Mouse (Mus musculus) layer of hippocampus, adult 11-12 months (tissue): ENCODE results near the gene Tubb3.

ENCODE experiments used
- DNase-seq: peaks from one replicate; pipeline ENCODE4 v3.0.0; 2022; ENCODE audit warnings: low spot score

Tubb3 gene

GRCm38 (mm10) chr8:123411246-123411645 lies at the start of gene Tubb3:
Tubb3 (plus strand) TSS chr8:123411424.
- DNase-seq, result peak; percentile 89

DNA sequence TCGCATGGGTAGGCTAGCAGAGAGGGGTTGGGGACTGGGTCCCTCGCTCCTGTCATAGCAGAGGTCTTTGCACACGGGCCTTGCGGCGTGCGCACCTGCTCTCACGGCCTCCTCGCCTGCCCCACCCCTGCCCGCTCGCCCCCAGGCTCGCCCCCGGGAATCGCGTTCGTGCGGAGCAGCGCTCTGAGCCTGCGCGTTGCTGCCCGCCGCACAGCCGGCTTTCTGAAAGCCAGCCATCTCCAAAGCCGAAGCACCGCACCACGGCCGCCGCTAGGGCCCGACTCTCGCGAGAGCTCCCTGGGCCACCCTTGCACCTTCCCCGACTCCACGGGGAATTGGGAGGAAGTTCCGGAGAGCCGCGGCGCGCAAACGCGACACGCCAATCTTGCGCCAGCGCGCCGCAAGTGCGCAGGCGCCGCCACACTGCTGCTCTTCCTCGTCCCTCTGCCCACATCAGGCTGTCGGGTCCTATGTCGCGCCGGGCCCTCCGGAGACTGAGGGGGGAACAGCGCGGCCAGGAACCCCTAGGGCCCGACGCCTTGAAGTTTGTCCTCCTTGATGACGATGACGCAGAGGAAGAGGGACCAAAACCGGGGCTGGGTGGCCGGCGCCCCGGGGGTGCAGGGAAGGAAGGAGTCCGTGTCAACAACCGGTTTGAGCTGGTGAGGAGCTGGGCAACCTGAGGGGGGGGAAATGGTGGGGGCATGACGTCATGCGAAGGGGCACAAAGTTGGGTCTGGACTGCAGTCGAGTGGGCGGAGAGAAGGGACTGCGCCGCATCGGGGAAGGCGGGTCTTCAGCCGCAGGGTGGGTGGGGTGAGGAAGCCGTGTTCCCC lies 37.6 kb upstream of the Tubb3 start, which contains the start of gene Tcf25:
Gene Tcf25, plus strand, starts transcription at position 351 of the 836 bp plus-strand sequence.
- peak; percentile 96 for DNase-seq

DNA sequence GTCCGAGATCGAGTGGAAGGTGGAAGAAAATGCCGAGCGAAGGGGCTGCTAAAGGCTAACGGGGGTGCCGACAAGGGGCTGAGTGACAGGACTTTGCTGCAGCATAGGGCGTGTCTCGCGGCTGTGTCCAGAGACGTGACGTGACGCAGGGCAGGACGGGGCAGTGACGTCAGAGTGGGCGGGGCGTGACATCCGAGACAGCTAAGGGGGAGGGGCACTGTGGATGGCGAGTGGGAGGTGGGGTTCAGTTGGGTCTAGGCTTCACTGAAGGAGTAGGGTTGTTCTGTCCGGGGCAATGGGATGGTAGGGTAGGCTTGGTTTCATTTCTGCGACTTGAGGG lies 37.0 kb upstream of the Tubb3 start:
- DNase-seq, result peak; percentile 93

DNA sequence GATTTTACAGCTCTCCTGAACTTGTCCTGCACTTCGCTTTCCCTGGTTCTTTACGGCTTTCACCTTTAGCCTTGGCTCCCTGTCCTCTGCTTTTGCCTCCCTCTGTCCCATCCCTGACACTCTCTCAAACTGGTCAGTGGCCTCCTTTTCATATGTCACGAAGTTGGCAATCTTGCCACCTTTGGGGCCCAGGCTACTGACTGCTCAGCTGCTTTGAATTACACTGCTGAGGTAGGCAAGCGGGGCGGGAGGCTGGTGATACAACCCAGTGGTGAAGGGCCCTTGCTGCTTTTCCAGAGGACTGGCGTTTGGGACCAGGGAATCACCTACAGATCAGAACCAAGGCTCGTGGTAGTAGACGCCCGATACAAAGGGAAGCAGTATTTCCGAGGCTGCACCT lies 35.5 kb upstream of the Tubb3 start:
- DNase-seq, result no peak

DNA sequence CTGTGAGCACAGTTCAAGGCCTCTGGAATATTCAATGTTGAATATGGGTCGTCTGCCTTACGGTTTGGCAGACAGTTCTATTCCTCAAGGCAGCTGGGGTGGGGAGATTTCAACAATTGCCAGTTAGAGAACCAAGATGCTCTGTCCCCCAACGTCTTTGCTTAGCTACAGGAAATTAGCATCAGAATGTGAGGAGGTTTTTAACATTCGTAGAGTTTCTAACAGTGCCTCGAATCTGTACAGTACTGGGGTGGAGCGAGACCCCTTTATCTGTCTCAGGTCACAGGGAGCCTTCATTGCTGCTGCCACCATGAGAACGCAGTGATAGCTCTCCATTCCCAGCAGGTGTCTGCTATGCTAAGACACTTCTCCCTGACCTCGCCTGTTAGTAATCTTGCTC lies 35.1 kb upstream of the Tubb3 start:
- no peak for DNase-seq

DNA sequence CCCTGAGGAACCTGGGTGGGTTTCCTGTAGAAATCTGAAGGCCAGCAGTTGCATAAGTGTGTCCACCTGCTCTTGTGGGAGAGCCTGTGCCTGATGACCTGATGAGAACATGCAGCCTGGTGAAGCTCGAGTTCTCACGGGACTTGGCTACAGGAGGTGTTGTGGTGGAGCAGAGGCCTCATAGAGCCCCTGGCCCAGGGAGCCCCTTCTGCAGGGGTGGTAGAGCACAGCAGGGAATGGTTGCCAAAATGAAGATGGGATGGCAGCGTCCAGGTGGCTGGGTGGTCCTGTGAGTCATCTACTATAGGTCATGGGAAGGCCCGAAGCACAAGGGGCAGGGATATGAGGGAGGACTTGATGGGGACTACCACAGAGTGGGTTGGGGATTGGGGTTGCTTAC lies 29.5 kb upstream of the Tubb3 start:
- no peak for DNase-seq

- no peak for DNase-seq
Measured at GRCm38 (mm10) chr8:123382516-123382915, 28.7 kb upstream of the Tubb3 start.

DNA sequence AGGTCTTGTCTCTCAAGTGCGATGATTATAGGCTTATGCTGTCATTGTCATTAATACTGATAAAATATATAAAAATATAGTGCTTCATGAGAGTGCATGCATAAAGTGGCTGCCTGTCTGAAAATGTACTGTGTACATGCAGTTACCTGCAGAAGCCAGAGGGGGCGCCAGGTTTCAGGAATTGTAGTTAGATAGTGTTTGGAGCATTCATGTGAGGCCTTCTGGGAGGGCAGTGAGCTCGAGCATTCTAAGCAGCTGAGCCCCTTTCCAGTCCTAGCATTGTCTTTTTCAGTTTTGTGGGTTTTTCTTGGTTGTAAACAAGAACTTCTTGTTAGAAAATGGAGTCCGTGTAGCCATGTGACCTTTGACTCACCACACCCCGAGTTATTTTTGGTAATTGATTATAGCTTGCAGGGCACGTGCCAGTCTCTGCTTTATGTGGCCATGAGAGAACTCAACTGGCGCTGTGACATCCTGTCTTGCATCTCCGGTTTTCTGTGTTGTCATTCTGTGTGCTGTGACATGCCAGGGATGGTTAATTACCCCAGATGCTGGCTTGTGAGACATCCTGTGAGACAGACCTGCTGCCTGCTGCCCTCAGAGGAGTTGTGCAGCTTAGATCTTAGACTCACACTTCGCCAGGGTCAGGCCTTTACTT lies 26.2 kb upstream of the Tubb3 start:
- DNase-seq, result no peak

- no peak for DNase-seq
Measured at GRCm38 (mm10) chr8:123387041-123387440, 24.2 kb upstream of the Tubb3 start.

DNA sequence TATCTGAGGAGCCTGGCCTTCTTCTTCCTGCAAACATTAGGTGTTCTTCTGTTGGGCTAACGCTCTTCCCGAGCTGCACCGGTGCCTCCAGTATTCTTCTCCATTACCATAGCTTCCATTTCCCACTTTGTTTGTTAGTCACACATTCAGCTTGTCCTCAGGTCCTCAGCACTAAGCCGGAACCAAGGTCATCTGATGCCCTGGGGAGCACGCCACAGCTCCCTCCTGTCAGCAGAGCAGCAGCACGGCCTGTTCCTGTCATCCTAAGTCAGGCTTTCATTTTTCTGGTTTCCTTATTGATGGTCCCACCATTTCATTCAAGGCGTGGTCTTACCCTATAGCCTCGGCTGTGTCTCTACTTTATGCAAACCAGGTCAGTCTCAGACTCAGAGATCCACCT lies 23.4 kb upstream of the Tubb3 start:
- no peak for DNase-seq

DNA sequence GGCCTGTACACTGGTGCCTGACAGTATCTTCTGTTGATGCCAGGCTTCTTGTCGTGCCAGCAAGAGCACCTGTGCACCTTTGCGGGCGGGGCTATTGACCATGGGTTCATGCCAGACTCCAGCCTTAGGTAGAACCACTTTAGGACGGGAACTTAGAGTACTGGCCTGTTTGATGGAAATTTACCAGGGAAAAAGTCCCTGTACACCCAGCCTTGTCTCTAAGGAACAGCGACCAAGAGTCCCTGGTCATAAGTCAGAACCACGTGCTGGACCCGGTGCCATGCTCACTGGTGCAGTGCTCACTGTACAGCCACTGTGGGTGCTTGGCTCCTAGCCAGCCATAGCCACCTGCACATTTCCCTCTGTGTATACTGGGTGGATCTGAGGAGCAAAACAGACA lies 22.2 kb upstream of the Tubb3 start:
- no peak for DNase-seq

DNA sequence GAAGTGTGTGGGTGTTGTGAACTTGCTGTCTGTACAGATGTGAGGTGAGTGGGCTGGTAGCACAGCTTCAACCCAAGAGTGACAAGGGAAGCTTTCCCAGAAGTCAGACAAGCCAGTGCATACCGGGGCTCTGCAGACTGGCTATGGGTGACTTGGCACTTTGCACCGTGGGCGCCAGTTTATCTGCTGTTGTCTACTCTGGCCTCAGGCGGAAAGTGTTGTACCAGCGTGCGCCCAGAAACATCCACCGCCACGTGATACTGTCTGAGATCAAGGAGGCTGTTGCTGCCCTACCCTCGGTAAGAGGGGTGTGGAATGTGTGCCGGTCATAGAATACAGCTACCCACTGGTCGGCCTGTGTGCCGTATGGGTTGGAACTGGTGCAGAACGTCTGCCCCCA lies 12.9 kb upstream of the Tubb3 start:
- DNase-seq, result no peak

DNA sequence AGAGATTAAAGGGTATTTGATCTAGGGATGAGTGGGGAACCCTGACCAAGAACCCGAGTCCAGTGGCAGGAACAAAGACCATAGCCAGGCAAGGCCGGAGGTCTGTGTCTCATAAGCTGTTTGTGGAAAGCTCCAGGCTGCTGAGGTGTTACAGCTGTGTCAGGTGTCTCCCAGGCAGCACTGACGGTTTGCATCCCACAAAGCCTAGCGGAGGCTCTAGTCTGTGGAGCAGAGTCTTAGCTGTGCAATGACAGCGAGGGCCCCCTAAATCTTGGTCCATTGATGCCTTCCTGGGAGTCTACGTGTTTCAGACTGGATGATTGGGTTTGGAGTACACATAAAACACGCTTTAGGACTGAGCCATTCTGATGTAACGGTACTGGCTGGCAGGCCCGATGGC lies 9.3 kb upstream of the Tubb3 start:
- DNase-seq, result no peak

- DNase-seq, result no peak
Measured at GRCm38 (mm10) chr8:123402730-123403326, 8.4 kb upstream of the Tubb3 start.

DNA sequence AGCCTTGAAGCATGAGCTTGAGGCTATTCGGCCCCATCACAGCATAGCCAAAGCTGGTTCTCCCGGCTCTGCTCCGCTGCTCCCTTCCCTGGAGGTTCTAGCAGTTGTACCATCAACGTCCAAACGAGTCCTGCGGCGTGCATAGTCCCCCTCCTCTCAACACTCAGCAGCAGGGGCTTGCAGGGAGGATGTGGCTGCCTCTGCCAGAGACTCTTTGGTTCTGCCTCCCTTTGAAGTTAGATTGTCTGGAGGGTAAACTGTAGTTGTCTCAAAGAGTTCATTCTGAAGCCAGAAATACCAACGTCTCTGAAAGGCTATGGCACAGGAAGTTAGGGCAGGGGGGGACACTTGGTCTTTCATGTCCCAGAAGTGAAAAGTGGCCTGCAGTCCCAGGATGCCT lies 6.7 kb upstream of the Tubb3 start:
- no peak for DNase-seq

DNA sequence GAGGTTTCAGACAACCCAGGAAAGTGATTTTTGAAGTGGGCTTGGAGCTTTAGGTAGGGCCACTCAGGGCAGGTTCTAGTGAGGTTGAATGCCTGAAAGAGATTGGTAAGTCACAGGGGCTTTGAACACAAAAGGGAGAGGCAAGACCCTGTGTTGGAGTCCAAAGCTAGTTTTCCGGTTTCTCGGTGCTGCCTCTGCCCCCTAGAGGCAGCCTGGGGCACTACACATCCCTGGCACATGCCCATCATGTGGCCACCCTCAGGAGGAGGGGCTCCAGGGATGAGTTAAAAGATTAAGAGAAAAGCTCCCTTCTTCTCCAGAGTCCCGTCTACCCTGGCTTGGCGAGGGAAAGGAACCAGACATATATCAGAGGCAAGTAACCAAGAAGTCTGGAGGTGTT lies 4.4 kb upstream of the Tubb3 start, which contains the start of gene Mc1r:
Gene Mc1r, plus strand, starts transcription at position 322 of the 400 bp plus-strand sequence.
- peak; percentile 76 for DNase-seq

DNA sequence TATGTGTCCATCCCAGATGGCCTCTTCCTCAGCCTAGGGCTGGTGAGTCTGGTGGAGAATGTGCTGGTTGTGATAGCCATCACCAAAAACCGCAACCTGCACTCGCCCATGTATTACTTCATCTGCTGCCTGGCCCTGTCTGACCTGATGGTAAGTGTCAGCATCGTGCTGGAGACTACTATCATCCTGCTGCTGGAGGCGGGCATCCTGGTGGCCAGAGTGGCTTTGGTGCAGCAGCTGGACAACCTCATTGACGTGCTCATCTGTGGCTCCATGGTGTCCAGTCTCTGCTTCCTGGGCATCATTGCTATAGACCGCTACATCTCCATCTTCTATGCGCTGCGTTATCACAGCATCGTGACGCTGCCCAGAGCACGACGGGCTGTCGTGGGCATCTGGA lies 3.6 kb upstream of the Tubb3 start:
- DNase-seq, result no peak

DNA sequence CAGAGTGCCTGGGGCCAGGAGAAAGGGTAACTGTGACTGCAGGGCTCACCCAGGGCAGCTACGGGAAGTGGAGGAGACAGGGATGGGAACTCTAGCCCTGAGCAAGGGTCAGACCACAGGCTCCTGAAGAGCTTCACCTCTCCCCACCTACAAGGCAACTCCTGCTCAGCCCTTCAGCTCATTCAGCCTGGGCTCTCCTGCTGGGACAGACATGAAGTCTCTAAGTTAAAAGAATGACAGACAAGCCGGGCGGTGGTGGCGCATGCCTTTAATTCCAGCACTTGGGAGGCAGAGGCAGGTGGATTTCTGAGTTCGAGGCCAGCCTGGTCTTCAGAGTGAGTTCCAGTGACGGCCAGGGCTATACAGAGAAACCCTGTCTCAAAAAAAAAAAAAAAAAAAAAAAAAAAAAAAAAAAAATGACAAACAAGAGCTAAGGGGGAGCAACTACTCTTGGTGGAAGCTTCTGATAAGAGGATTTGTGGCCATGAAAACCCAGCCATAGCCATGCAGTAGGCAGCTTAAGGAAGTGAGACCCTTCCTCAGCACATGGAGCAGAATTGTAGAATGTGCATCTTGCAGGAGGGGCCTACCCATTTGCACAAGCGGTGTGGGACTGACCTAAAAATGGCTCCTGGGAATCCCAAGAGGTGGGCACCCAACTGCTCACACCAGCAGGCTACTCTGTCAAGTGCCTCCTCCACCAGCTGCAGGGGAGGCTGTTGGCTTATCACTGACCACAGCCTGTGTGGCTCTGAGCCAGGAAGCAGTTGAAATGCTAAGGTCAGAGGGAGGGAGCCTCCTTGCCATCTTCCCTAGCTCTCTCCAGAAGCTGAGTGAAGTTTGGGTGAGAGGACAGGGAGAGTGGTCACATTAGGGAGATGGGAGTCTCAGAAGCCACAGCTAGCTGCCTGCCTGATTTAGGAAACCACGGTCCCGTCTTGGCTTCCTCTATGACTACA lies 2.4 kb upstream of the Tubb3 start:
- no peak for DNase-seq

DNA sequence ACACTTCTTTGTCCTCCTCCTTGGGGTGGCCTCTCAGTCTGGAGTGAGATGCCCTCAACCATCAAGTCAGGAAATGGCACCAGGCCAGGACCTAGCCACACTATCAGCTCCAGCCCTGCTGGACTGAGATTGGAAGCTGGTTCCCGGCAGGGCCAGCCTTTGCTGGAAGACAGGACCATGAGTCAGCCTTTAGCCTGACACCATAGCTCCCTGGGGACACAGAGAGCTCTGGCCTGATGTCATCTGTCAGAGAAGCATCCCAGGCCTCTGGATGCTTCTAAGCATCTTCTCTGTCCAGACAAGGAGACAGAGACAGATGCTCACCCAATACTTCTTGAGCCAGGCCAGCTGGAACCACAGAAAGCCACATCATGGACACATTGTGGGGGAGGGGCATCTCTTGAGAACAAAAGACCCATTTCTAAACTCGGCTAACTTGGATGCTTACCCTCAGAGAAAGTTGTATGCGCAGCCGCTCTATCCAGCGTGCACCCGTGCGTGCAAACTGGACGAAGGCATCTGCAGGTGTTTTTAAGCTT lies 1.1 kb upstream of the Tubb3 start:
- peak; percentile 46 for DNase-seq

GRCm38 (mm10) chr8:123410788-123411187 lies 436 bp upstream of the Tubb3 start:
- no peak for DNase-seq

GRCm38 (mm10) chr8:123411781-123412327 lies 630 bp downstream of the Tubb3 start:
- DNase-seq, result no peak
